Mouse (Mus musculus) left cerebral cortex, adult 9 months (tissue): ENCODE results near the gene Cox8a.

Experiments
- DNase-seq, 2 experiments: peaks; one replicate each; pipeline ENCODE4 v3.0.0; 2022; ENCODE audit warnings: low spot score in 2 of 2

Cox8a gene

DNA sequence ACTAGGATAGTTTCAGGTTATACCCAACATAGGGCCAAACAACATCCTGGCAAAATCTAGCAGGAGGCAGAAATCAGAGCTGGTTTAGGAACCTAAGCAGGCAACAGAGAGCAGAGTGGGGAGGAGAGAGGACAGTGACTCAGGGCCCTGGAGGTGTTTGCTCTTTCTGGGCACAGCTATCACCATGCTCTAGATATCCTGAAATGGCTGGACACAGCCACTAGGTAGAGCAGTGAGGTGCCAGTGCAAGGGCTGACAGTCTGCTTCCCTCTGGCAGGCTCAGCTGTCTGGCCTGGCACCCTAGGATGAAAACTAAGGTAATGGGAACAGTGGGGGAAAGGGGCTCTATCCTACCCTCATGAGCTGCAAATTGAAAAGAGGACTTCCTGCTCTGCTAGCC, 6.1 kb upstream of the Cox8a start:
- DNase-seq = no peak

DNA sequence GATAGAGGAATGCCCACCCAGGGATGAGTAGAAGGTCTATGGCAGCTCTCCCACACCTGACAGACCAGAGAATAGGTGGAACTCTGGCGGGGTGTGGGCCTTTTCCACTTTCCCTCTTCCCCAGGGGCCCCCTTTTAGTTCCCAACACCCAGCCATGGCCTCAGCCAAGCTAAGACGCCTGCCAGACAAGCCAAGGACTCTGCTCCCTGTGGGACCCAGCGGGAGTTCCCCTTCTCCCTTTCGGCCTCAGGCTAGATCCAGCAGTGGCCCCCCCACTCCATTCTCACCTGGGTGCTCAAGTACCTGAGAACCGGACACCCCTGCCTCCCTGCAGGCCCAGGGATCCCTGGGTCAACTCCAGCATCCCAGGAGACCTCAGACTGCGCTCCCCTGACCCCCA, 4.8 kb upstream of the Cox8a start:
- no peak for DNase-seq

DNA sequence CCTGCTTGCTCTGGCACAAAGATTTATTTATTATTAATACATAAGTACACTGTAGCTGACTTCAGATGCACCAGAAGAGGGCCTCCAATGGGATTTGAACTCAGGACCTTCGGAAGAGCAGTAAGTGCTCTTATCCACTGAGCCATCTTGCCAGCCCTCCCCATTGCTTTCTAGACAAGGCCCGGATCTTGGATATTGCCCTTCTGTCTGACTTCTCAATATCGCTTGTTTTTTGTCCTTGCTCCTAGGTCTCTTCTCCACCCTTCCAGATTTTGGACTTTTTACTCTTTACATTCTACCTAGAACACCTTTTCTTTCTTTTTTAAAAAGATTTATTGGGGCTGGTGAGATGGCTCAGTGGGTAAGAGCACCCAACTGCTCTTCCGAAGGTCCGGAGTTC, 1.3 kb upstream of the Cox8a start:
- DNase-seq = no peak

DNA sequence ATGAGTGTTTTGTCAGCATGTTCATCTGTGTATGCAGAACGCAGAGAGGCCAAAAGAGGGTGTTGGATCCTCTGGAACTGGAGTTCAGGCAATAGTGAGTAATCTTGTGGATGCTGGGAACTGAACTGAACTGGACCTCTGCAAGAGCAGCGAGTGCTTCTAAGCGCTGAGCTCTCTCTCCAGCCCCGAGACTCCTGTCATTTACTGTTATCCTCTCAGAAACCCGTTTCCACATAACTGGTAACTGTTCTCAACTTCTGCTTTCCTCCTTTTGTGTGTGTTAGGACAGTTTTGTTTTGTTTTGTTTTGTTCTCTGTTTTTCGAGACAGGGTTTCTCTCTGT, 481 bp upstream of the Cox8a start:
- no peak for DNase-seq

DNA sequence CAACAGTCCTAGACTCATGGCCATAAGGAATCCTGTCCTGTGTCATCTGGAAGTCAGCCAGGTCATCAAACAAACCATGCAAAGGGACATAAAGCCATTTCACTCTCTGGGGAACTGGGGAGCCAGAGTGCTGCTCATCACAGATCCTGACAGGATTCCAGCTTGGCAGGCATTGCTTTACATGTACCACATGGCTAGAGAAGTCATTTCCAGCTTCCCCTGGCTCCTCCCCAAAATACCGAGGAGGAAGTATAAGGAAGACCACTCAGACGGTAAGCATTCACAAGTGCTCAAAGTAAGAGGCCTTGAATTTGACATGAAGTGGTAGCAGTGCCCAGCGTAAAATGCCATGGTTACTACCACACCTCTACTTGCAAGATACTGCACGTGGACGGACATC, 2.9 kb downstream of the Cox8a start:
- no peak for DNase-seq

DNA sequence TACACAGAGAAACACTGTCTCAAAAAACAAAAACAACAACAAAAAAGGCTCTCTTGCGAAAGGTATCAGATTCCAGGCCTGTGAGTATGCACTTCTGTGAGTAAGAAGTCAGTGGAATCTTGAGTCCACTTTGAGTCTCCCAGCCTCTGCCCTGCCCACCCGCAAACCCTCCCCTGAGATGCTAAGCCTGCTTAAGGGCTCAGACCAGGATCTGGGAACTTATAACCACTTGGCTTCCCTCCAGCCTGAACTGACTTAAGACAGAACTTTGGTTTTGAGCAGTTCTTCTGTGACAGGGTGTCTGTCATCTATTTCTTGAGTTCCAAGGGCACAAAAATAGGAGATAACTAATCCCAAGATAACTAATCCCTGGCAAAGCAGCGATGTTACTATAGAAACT, 4.4 kb downstream of the Cox8a start:
- no peak for DNase-seq

DNA sequence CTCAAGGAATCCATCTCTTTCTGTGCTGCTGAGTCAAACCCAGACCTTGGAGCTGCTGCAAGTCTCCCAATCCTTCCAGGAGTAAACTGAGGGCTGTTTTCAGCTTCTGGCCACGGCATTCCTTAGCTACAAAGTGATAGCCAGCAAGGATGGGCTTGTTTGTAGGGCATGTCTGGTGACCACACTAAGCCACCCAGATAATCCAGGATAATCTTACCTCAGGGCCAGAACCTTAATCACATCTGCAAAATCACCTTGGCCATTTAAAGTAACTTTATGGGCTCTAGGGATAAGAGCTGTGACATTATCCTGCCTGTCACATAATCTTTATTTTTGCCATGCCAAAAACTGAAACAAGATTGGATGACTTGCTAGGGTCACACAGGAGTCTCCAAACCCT, 5.2 kb downstream of the Cox8a start:
- no peak for DNase-seq

DNA sequence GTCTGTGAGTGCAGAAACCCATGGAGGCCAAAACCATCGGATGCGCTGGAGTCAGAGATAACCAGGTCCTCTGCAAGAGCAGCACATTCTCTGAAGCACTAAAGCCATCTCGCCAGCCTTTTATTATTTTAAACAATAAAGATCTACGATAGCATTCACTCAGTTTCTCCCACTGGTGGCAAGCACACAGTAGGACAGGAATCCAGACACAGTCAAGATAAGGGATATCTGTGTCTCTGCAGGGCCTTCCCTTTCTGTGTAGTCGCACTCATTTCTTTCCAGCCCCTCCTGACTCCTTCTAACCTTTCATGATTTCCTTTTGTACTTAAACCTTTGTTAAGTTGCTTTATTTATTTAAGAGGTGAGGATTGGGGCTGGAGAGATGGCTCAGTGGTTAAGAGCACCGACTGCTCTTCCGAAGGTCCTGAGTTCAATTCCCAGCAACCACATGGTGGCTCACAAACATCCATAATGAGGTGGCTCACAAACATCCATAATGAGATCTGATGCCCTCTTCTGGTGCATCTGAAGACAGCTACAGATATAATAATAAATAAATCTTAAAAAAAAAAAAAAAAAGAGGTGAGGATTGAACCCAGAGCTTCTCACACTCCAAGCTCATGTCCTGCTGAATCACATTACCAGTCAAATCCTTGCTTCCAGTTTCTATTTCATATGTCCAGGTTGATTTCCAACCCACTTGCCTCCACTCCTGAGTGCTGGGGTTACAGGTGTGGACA, 7.3 kb downstream of the Cox8a start:
- no peak for DNase-seq

DNA sequence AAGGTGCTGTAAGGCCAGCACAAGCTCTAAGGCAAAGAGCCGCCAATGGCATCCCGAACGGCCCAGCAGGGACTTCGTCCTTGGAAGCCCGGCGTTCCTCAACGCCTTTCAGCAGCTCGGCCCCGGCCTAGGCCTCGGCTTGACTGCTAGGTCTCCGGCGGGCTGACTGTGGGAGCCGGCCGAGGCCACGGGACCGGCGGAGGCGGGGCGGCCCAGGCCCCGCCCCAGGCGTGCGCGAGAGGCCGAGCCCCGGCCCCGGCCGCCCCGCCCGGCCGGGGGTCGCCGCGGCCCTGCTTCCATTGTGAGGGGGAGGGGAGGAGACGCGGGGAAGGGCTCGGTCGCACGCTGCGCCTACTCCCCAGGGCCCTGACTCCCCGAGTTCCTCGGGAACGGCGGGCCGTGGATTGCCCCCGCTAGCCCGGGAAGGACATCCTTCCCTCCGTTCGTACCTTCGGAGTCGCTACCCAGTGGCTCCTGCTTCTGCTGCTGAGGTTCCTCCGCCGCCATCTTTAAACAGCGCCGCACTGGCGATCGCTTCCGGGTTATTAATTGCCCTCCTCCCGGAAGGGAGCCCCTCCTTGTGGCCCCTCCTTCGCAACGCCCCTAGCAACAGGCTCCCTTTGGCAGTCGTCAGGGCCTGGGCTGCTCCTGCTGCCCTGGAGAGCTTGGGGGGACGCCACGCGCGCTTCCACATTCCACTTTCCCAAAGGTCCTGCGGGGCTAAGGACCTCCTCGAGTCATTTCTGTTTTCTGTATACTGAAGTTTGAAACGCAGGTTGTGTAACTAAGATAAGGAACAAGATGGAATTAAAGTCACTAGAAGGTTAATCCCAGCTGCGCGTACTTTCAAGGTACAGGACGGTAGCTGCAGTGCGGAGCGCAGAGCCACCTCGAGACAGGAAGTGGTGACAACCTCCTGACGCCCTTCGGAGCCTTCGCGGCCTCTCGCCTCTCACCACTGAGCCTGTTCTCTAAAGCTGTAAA, 11.4 kb downstream of the Cox8a start, which contains the start of gene Otub1:
Gene Otub1, minus strand, starts transcription at position 564 of the 984 bp plus-strand sequence.
- DNase-seq = peak; percentile 87 to 93

DNA sequence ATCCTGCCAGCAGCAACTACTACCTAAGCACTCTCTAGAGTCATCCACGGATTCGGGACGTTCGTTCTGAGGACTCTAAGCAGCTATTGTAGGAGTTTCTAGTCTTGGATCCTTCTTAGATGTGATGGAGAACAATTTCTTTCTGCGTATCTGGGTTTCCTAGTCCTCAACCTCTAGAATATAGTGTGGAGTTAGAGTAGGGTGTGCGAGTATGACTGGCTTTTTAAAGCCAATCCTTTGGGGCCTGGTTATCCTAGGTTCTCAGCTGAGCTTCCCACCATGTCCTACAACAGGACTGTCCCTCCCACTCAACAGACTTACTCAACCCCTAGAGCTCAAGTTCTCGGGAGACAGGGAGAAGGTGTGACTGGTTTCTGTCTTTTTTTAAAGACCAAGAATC, 12.1 kb downstream of the Cox8a start:
- no peak for DNase-seq

DNA sequence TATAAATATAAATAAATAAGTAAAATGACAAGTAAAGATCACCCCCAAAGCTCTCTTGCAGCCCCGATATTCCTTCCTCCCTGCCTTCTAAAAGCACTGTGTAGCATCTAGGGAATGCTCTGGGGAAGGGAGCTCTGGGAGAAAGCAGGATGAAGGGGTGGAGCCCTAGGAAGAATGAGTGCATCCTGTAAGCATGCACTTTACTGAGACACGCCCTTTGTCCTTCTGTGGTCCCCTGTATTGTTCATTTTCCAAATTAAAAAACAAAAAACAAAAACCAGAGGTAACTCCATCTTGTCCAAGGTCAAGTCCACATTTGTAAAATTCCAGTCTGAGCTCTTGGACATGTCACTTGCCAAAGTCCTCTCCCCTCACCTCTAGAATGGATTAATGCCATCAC, 12.5 kb downstream of the Cox8a start:
- no peak for DNase-seq

DNA sequence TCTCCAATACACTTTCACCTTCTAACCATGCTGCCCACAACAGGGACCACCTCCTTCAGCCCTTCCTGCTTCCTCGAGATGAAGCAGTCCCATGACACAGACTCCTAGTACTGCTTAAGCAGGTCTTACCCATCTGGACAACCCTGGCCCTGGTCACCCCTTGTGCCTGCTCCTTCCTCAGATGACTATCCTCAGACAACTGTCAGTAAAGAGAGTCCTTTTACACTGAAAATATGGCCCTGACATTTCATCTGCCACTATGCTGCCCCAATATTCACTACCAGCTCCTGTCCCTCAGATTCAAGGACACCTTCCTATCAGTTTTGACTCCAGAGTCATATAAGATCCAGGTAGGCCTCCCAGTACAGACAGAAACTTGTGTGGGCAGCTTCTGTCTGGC, 17.0 kb downstream of the Cox8a start:
- DNase-seq = no peak

DNA sequence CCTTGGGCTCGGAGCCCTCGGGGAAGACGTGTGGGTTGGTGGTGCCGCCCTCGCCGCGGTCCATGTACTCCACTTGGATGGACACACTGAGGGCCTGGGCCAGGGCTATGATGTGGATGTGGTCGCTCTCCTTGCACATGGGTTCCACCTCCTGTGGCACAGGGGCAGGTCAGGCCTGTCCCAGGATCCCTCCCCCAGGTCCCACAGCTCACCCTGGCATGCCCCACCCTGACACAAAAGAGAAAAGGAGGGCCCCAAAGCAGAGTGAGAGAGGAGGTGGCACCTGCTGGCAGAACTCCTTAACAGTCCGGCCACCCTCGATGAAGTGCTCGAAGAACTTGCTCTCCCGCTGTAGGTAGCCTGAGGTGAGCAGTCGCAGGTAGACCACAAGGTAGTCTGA, 18.3 kb downstream of the Cox8a start:
- no peak for DNase-seq

DNA sequence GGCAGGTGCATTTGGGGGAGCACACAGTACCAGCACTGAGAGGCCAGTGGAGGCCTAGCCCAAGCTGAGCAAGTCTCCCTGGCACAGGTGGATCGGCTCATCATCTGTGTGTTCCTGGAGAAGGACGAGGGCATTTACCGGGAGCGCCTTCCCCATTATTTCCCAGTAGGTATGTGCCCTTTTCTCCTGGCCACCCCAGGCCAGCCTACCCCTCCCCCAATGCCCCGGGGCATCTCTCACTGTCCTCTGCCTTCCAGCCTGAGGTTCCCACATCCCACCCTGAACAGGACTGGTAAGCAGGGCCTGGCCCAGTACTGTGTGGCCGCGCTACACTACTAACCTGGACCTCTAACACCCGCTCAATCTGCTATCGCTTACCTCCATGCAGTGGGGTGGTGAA, 20.0 kb downstream of the Cox8a start:
- DNase-seq = no peak

DNA sequence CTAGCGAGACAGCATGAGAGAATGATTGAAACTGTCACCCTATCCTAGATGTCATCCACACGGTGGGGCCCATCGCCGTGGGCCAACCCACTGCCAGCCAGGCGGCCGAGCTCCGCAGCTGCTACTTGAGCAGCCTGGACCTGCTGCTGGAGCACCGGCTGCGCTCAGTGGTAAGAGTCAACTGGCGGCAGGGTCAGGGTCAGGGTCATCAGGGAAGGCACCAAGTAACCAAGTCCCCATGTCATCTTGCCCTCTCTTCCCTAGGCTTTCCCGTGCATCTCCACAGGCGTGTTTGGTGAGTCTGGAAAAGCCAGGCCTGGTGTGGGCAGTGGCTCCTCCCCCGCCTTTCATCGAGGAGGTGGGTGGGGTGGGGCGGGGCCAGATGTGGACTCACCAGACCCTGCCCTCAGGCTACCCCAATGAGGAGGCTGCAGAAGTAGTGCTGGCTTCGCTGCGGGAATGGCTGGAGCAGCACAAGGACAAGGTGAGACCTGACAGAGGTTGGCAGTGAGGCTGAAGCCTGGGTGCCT, 20.6 kb downstream of the Cox8a start:
- no peak for DNase-seq

DNA sequence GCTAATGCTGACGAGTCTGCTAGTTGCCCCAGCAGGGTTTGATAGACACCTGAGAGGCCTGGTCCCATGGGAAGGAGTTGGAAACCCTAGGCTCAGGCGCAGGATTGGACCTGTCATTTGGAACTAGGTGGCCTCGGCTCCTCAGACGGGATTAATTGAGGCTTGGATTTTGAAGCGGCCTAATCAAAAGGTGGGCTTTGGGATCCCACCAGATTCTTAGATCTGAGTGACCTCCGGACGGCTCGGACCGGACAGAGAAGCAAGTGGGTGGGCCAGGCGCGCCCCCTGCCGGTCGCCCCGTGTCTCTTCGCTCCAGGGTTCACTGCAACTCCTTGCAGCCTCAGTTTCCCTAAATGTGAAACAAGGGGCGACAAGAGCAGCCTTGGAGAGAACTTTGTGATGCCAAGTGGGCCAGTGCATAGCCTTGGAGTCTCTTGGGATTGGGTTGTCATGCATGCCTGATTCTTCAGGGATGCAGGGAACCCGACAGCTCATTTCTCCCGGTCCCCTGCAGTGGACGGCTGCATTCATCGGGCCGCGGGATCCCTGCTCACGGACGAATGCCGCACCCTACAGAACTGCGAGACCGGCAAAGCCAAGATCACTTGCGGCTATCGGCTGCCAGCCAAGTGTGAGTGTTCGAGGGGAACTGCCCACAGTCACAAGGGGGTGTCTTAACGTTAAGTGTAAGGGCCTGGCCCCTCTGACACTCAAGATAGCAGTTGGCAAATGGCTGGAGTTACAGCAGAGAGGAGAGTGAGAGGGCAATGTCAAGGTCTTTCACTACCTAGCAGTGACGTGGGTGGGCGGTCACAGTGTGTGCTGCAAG, 21.3 kb downstream of the Cox8a start:
- peak in 1 of 2 experiments; percentile 55 for DNase-seq

DNA sequence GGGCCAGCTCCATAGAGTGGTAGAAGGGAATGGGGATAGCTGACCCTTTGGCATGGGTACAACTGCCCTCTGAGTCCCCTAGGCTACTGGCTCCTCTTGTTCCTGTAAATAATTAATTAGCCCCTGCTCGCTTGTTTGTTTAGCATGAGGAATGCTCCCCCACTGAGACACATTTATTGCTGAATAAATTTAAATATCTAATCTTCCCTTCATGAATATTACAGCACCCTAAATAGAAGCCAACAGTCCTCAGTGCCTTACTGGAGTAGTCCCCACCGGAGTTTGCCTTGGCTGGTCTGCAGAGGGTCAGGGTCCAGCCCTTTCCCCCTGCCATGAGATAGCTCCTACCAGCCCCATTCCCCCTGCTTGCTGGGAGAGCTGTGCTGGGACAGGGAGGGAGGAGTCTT, 24.9 kb downstream of the Cox8a start:
- DNase-seq = no peak

DNA sequence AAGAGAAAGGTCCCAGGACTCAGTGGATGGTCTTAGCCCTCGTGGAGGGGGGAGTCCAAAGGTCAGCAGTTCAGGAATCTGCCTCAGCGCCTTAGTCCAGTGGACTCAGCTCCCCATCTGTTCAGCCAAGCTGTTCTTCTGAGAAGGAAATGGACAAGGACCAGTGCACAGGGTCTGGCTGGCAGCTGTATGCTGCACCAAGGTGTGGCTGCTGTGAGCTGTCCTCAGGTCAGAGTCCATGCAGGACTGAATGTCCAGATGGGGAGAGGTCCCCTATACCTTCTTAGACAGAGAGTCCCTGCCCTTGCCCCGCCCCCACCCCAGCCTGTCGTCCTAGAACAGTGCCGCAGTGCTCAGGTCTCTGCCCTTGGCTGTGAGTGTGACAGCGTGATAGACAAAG, 25.8 kb downstream of the Cox8a start:
- DNase-seq = no peak

DNA sequence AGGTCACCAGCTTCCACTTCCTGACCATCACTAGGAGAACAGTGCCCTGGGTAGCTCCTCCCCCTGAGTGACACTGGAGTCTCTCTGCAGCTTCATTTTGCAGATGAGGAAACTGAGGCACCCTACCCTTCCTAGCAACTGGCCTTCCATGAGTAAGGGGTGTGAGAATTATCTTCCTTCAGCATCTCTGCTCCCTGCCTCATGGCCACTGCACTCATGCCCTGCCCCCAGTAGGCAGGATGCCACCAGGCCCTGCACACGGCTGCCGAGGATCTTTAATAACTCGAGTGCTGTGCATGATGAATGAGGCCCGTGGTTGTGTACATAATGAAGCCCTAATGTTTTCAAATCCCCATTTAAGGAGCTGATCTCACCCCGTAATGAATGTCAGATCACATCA, 26.4 kb downstream of the Cox8a start:
- no peak for DNase-seq

DNA sequence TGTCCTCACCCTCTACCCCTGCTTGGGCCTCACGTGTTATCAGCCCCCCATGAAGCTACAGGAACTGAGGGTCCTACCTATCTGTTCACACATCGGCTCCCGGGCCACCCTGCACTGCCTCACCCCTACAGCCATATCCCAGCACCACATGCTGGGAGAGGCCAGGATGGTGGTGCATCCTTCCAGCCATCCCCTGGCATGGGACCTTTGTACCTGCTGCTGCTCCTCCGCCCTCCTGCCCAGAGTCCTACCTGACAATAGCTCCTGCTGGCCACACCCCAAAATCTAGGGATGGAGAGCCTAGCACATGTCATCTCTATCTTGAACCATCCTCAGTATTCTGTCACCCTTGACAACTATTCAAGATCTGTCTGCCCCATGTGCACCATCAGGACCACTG, 28.4 kb downstream of the Cox8a start:
- no peak for DNase-seq

DNA sequence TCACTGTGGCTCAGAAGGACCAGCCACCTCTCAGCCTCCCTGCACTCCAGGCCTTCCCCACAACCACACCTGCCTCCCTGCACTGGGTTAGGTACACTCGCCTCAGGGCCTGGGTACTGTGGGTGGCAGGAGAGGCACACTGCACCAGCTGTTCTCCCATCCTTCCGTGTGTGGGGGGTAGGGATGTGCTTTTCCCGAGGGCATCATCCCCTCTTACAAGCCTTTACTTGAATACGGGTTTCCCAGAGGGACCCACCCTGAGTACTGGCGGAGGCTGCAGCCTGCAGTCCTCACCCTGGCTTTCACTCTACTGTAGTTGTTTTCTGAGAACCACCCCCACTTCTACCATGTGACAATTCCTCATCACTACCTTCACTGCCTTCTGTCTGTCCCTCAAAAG, 30.3 kb downstream of the Cox8a start:
- DNase-seq = no peak

DNA sequence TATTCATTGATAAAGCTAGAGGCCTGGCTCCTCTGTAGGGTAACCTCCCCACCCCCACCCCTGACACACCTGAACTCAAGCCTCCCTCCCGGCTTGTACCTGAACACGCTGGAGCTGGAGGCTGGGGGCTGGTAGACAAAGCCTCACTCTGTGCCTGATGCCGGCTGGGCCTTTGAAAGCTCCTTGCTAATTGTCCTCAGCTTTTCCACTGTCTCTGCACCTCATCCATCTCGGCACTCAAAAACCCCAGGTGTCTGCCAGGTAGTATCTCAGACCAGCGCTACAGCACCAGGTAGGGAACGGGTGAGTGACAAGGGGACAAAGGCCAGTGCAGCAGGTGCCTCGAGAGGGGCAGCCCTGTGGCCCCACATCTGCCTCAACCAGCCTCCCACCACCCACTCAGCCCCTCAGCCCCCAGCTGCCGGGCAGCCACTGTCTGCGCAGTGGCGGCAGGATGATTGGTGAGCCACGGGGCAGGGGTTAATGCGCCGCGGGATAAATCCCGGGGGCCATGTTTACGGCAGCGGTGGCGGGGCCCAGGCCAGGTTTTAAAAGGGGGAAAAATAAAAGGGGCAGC, 31.6 kb downstream of the Cox8a start:
- no peak for DNase-seq
